Mouse (Mus musculus): ENCODE measurements around the gene Plxnc1. TPM values are rescaled to one million over a fixed set of nuclear protein-coding genes. Genes with fewer than 3 reads are reported as not detected.

The Plxnc1 gene
- 0.31 TPM for polyA plus RNA-seq (2015; fragmentation: Illumina TruSeq; extraction: RNeasy Lipid Tissue Mini Kit (QIAGEN cat#74804); ENCODE audit: insufficient read depth, low read depth, low replicate concordance)

GRCm38 (mm10) chr10:94944691-94945205, at the start of gene Plxnc1:
Plxnc1 (minus strand) TSS chr10:94944835.

